Mouse (Mus musculus): ENCODE measurements around the gene Akr1d1. TPM values are rescaled to one million over a fixed set of nuclear protein-coding genes. Genes with fewer than 3 reads are reported as not detected.

Gene Akr1d1
- total and polyA plus RNA-seq, 3 experiments, result not detected

DNA sequence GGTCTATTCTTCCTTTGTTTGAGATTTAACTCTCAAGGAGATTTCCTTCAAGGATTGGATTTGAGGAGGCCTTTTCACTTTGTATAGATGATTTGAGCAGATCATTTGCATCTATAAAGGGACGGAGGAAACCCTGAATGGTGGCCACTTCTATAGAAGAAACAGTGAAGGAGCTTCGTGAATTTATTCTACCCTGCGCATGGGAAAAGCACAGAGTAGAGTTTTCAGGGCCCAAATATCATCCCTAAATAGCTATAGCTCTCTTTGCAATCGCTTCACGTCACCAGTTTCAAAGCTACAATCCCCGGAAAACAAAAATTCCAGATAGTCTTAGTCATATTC is 63.0 kb downstream of the Akr1d1 start:
- H3K36me3 ChIP-seq (replicated peaks), result no peaks in the 10 kb centered on the region
- H3K4me3 ChIP-seq (ENCODE audit: low read depth, low read length), result no peak overlapping the region
- DNase-seq (ENCODE audit: low spot score), result no peak
- ATAC-seq (ENCODE audit: extremely low read depth, insufficient number of reproducible peaks, low FRiP score, poor library complexity, severe bottlenecking), result no peak
- H3K4me1 ChIP-seq (ENCODE audit: insufficient read depth, low read depth, low read length), result no peaks in the 10 kb centered on the region
- H3K9me3 ChIP-seq (replicated peaks), result no peaks in the 10 kb centered on the region
- no peak for TF ChIP-seq POLR2AphosphoS5 (IDR thresholded peaks at IDR 0.05; ENCODE audit: insufficient replicate concordance, low read depth, low read length)
- no peak for TF ChIP-seq GATA2 (IDR thresholded peaks at IDR 0.05; ENCODE audit: borderline replicate concordance, low read depth, low read length)
- TF ChIP-seq GATA1 (IDR thresholded peaks at IDR 0.05; ENCODE audit: borderline replicate concordance, low read length), result no peak
- no peak for TF ChIP-seq TAL1 (conservative IDR thresholded peaks at IDR 0.05; ENCODE audit: low read depth, low read length)
- no peak for TF ChIP-seq CTCF (IDR thresholded peaks at IDR 0.05; ENCODE audit: low read depth, low read length)
- H3K27me3 ChIP-seq (ENCODE audit: insufficient read depth, low read length), result no peaks in the 10 kb centered on the region

DNA sequence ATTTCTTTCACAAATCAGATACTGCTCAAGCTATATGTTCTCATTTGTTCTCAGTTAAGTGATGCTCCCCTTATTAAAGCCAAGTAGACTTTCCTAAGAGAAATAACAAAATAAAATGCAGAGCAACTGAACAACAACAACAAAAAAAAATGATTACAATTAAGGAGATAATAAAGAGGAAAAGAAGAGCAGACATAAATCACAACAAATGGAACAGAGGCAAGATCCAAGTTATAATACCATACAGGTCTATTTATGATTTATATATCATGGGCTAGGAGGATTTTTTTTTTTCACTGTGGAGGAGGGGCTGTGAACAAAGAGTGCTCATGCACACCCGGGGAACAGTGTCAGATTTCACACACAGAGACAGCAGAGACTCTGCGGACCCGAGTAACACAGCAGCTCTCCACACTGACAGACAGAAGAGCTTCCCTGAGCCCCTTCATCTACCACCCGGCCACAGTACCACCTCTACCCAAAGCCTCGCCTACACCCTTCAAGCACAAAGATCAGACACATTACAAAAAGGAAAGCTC is 63.6 kb downstream of the Akr1d1 start:
- no peak for ATAC-seq (ENCODE audit: extremely low read depth, insufficient number of reproducible peaks, low FRiP score, poor library complexity, severe bottlenecking)
- DNase-seq (ENCODE audit: low spot score), result no peak
- no peak overlapping the region for H3K4me3 ChIP-seq (ENCODE audit: low read depth, low read length)
- no peaks in the 10 kb centered on the region for H3K9me3 ChIP-seq (replicated peaks)
- TF ChIP-seq GATA1 (IDR thresholded peaks at IDR 0.05; ENCODE audit: borderline replicate concordance, low read length), result no peak
- TF ChIP-seq TAL1 (conservative IDR thresholded peaks at IDR 0.05; ENCODE audit: low read depth, low read length), result no peak
- no peak for TF ChIP-seq POLR2AphosphoS5 (IDR thresholded peaks at IDR 0.05; ENCODE audit: insufficient replicate concordance, low read depth, low read length)
- no peak for TF ChIP-seq GATA2 (IDR thresholded peaks at IDR 0.05; ENCODE audit: borderline replicate concordance, low read depth, low read length)
- TF ChIP-seq CTCF (IDR thresholded peaks at IDR 0.05; ENCODE audit: low read depth, low read length), result no peak
- no peaks in the 10 kb centered on the region for H3K27me3 ChIP-seq (ENCODE audit: insufficient read depth, low read length)
- no peaks in the 10 kb centered on the region for H3K36me3 ChIP-seq (replicated peaks)
- no peaks in the 10 kb centered on the region for H3K4me1 ChIP-seq (ENCODE audit: insufficient read depth, low read depth, low read length)

DNA sequence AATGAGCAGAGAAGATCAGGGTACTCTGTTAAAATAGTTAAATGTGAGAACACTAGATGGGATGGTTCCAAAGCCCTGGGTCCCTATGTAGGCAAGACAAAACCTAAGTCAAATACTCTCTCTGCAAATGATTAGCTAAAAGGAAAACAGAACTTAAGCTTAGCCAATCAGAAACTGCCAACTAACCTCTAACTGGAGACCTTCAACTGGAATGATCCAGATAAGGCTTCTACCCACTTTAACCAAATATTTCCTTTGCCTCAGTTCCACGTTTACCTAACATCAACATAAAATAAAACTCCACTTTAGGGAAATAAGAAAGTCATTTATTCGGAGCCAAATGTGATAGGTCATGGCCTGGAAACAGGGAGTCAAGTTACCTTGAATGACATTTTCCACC is 67.1 kb downstream of the Akr1d1 start:
- no peak for ATAC-seq (ENCODE audit: extremely low read depth, insufficient number of reproducible peaks, low FRiP score, poor library complexity, severe bottlenecking)
- no peaks in the 10 kb centered on the region for H3K27me3 ChIP-seq (ENCODE audit: insufficient read depth, low read length)
- no peak for TF ChIP-seq GATA2 (IDR thresholded peaks at IDR 0.05; ENCODE audit: borderline replicate concordance, low read depth, low read length)
- no peak for TF ChIP-seq GATA1 (IDR thresholded peaks at IDR 0.05; ENCODE audit: borderline replicate concordance, low read length)
- no peak for TF ChIP-seq TAL1 (conservative IDR thresholded peaks at IDR 0.05; ENCODE audit: low read depth, low read length)
- TF ChIP-seq CTCF (IDR thresholded peaks at IDR 0.05; ENCODE audit: low read depth, low read length), result no peak
- no peak for TF ChIP-seq POLR2AphosphoS5 (IDR thresholded peaks at IDR 0.05; ENCODE audit: insufficient replicate concordance, low read depth, low read length)
- H3K36me3 ChIP-seq (replicated peaks), result no peaks in the 10 kb centered on the region
- no peak overlapping the region for H3K4me3 ChIP-seq (ENCODE audit: low read depth, low read length)
- no peak for DNase-seq (ENCODE audit: low spot score)
- no peaks in the 10 kb centered on the region for H3K9me3 ChIP-seq (replicated peaks)
- H3K4me1 ChIP-seq (ENCODE audit: insufficient read depth, low read depth, low read length), result no peaks in the 10 kb centered on the region

DNA sequence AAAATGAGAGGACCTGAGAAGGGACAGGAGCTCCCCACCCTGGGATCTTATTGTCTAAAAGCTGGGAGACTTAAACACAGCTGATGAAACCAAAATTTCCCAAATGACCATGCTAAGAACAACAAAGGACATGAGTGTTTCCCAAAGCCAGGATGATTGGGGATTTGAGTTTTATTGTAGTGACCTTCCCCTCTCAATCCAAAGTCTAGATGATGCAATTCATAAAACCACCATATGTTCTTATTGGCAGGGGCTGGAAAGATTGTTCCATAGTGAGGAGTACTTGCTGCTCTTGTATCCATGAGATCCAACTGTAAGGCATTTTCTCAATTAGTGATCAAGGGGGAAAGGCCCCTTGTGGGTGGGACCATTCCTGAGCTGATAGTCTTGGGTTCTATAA is 68.1 kb downstream of the Akr1d1 start:
- Histone ChIP-seq H3K27me3 (ENCODE audit: insufficient read depth, low read length) (no peaks in the 10 kb centered on the region), H3K9me3 (replicated peaks) (no peaks in the 10 kb centered on the region), H3K4me3 (ENCODE audit: low read depth, low read length) (no peak overlapping the region), H3K36me3 (replicated peaks) (no peaks in the 10 kb centered on the region), H3K4me1 (ENCODE audit: insufficient read depth, low read depth, low read length) (no peaks in the 10 kb centered on the region)
- no peak for ATAC-seq (ENCODE audit: extremely low read depth, insufficient number of reproducible peaks, low FRiP score, poor library complexity, severe bottlenecking)
- no peak for DNase-seq (ENCODE audit: low spot score)
- no peak for TF ChIP-seq GATA1 (IDR thresholded peaks at IDR 0.05; ENCODE audit: borderline replicate concordance, low read length)

DNA sequence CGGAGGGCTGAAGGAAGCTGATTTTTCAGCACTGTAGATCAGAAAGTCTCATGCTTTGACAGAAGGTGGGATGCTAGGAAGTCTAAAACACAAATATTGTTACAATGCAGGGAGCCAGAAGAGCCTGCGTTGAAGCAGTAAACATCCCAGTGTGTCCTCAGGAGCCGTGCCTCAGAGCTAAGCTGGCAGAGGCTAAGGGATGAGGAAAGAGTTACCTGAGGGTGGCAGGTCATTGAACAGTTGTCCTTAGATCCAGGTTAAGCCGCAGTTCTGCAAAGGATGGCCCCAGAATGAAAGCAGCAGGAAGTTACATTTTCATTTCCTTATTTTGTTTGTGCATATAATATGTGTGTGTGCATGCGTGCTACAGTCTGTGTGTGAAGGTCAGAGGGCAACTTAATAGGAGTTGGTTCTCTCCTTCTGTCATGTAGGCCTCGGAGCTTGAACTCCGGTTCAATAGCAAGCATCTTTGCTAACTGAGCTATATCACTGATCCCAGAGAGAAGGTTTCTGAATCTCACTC is 71.1 kb downstream of the Akr1d1 start:
- Histone ChIP-seq H3K9me3 (replicated peaks) (no peaks in the 10 kb centered on the region), H3K36me3 (replicated peaks) (no peaks in the 10 kb centered on the region), H3K4me1 (ENCODE audit: insufficient read depth, low read depth, low read length) (no peaks in the 10 kb centered on the region), H3K27me3 (ENCODE audit: insufficient read depth, low read length) (no peaks in the 10 kb centered on the region), H3K4me3 (ENCODE audit: low read depth, low read length) (no peak overlapping the region)
- ATAC-seq (ENCODE audit: extremely low read depth, insufficient number of reproducible peaks, low FRiP score, poor library complexity, severe bottlenecking) (no peak), DNase-seq (ENCODE audit: low spot score) (no peak)
- TF ChIP-seq GATA1 (IDR thresholded peaks at IDR 0.05; ENCODE audit: borderline replicate concordance, low read length) (no peak), POLR2AphosphoS5 (IDR thresholded peaks at IDR 0.05; ENCODE audit: insufficient replicate concordance, low read depth, low read length) (no peak), TAL1 (conservative IDR thresholded peaks at IDR 0.05; ENCODE audit: low read depth, low read length) (no peak), CTCF (IDR thresholded peaks at IDR 0.05; ENCODE audit: low read depth, low read length) (no peak), GATA2 (IDR thresholded peaks at IDR 0.05; ENCODE audit: borderline replicate concordance, low read depth, low read length) (no peak)

DNA sequence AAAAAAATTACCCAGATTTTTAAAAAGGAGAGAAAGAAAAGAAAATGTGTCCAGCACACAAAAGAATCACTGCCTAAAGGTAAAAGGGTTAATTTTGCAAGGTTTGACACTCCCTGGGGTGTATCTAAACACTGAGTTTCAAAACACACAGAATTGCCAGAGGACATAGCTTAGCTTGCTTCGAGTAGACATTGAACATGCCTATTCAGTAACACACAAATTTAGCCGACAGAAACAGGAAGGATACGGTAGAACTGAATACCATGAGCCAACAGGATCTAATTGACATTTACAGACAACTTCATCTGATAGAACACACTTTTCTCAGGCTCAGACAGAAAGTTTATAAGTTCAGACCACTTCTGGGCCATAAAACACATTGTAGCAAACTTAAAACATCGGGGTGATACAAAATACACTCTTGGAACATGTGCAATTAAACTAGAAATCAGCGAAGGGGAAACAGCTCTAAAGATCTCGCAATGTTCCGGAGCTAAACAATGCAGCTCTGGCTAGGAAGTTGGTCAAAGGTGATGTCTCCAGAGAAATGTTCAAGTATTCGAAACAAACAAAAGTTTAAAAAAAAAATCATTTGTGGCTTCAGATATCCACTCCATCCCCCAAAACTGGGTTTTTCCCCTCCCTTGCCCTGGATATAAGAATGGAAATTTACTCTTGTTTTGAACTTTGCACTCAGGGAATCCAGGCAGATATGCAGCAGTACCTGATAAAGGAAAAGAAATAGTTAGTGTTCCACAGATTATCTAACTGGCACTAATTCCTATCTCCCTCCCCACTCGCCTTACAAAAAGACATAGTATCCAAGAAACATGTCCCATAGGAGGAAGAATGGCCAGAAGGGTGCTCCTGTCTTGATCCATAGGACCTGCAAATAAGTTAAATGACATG is 73.1 kb downstream of the Akr1d1 start:
- TF ChIP-seq GATA2 (IDR thresholded peaks at IDR 0.05; ENCODE audit: borderline replicate concordance, low read depth, low read length), result no peak
- no peak for TF ChIP-seq TAL1 (conservative IDR thresholded peaks at IDR 0.05; ENCODE audit: low read depth, low read length)
- TF ChIP-seq POLR2AphosphoS5 (IDR thresholded peaks at IDR 0.05; ENCODE audit: insufficient replicate concordance, low read depth, low read length), result no peak
- no peak for TF ChIP-seq GATA1 (IDR thresholded peaks at IDR 0.05; ENCODE audit: borderline replicate concordance, low read length)
- no peak for TF ChIP-seq CTCF (IDR thresholded peaks at IDR 0.05; ENCODE audit: low read depth, low read length)
- Histone ChIP-seq H3K4me3 (ENCODE audit: low read depth, low read length) (no peak overlapping the region), H3K4me1 (ENCODE audit: insufficient read depth, low read depth, low read length) (no peaks in the 10 kb centered on the region), H3K9me3 (replicated peaks) (no peaks in the 10 kb centered on the region), H3K27me3 (ENCODE audit: insufficient read depth, low read length) (no peaks in the 10 kb centered on the region), H3K36me3 (replicated peaks) (no peaks in the 10 kb centered on the region)
- DNase-seq (ENCODE audit: low spot score) (no peak), ATAC-seq (ENCODE audit: extremely low read depth, insufficient number of reproducible peaks, low FRiP score, poor library complexity, severe bottlenecking) (no peak)

All from G1E (cell line).